Mouse (Mus musculus) Patski (cell line): ENCODE results near the gene Rnf20. TPM values are rescaled to one million over a fixed set of nuclear protein-coding genes. Genes with fewer than 3 reads are reported as not detected.

Experiments used
- ATAC-seq: fragments of 100-300 bp; one replicate; pipeline ENCODE4 v1.8.0; 2021
- CTCF ChIA-PET: fragments of 350-600 bp; sonication (Branson Sonifier 250); formaldehyde crosslinking; loops from one replicate; lab custom pipeline; 2022; ENCODE audit warnings: inconsistent platforms; lab: Charles Lee
- POLR2A ChIA-PET: fragments of 350-600 bp; sonication (Branson Sonifier 250); formaldehyde crosslinking; loops from one replicate; lab custom pipeline; 2022; ENCODE audit warnings: antibody characterized with exemption, inconsistent platforms; lab: Charles Lee
- DNase-seq: peaks from one replicate; pipeline ENCODE4 v3.0.0-alpha.2; 2011; ENCODE audit warnings: low read depth, low spot score
- H3K27me3 ChIP-seq: fragments of 371-371 bp; one replicate; pipeline ENCODE4 v1.5.1; 2021
- CTCF ChIP-seq: fragments of 100-300 bp; IDR thresholded peaks from one replicate; pipeline ENCODE4 v1.5.1; 2021
- in situ Hi-C: fragments of 300-500 bp; cut with MboI; formaldehyde crosslinking; loops from 3 replicates; pipeline ENCODE4 v1.11.1; 2018; ENCODE audit warnings: low pct_unique_long_range_greater_than_20kb, mixed read lengths
- polyA plus RNA-seq: library from polyadenylated mRNA; unstranded; gene quantifications from one replicate; pipeline ENCODE4 v1.2.3, GENCODE M21; 2021

Gene Rnf20
- polyA plus RNA-seq, 1 experiment from 2014 or later: 30.5 TPM

- ATAC-seq (no peak), DNase-seq (no peak)
- TF ChIP-seq CTCF: no peak
- peaks cover 3% of the 10 kb centered on the region for H3K27me3 ChIP-seq
- in situ Hi-C loops: no loop called here
- POLR2A ChIA-PET: no interaction called here
- CTCF ChIA-PET: no interaction called here
Observed at GRCm38 (mm10) chr4:49691405-49692194, 59.8 kb downstream of the Rnf20 start.

Other genes starting within 250 kb of the Rnf20 start
- not detected for gene Acnat2, start 223.9 kb upstream of the Rnf20 start, polyA plus RNA-seq
- not detected for gene Acnat1, start 158.1 kb upstream of the Rnf20 start, polyA plus RNA-seq
- gene Baat, start 125.4 kb upstream of the Rnf20 start, polyA plus RNA-seq: not detected
- gene Mrpl50, start 110.9 kb upstream of the Rnf20 start, polyA plus RNA-seq: 24.8 TPM
- gene Zfp189, start 110.8 kb upstream of the Rnf20 start, polyA plus RNA-seq: 9.5 TPM
- gene Aldob, start 82.5 kb upstream of the Rnf20 start, polyA plus RNA-seq: not detected
- not detected for gene Tmem246, start 34.1 kb upstream of the Rnf20 start, polyA plus RNA-seq
- gene Ppp3r2, start 50.0 kb downstream of the Rnf20 start, polyA plus RNA-seq: not detected
- 0.01 TPM for gene Grin3a, start 213.7 kb downstream of the Rnf20 start, polyA plus RNA-seq